In the genomic region with DNA sequence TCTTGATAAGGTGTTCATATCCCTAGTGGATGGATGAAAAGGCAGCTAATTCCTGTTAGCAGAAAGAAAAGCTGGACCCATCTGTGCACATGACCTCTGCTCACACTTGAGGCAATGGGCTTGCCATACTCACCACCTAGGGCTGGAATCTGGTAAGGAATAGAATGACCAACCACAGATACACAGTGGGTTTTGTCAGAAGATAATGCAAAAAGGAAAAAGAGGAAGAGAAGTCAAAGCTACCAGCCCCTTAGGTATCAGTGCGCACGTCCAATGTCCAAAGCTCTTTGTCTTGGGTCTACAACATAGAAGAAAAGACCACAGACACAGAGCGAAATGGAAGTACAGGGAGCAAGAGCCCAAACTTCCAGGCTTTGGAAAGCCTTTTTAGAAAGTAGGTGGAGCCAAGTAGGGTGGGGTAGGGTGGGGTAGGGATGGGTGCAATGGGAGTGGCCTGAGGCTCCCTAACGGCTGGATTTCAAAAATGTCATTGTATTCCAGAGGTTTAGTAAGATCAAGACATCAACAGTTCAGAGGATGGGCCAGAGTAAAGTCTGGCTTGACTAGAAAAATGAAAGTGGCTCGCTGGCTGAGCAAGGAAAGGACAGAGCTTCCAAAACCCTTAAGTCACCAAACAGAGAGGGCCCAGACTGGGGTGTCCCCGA, we compare ENCODE assay signal across 8 mouse cellular contexts. TPM values are rescaled to one million over a fixed set of nuclear protein-coding genes. Genes with fewer than 3 reads are reported as not detected.
DNase-seq lines count a peak whose midpoint lies in the region; ATAC-seq and TF ChIP-seq lines count a peak whose summit lies in the region.

No protein-coding gene starts in this region.

- no peak for ATAC-seq in megakaryocyte, adult 5-6 weeks (ENCODE audit: poor library complexity, severe bottlenecking)
- no peak for ATAC-seq in limb, embryonic 14.5 days (ENCODE audit: low FRiP score, low read depth)
- ATAC-seq in stomach, embryonic 16.5 days (ENCODE audit: insufficient read depth, low FRiP score): no peak

- DNase-seq in forebrain, embryonic 10.5 days (ENCODE audit: extremely low spot score, low spot score): no peak
- no peak for DNase-seq in limb, embryonic 14.5 days (ENCODE audit: low spot score)
- no peak for DNase-seq in left cerebral cortex, adult 11 months (ENCODE audit: low spot score)
- DNase-seq in embryo, embryonic 10.5 days (ENCODE audit: low spot score): no peak
- no peak for DNase-seq in ovary, adult 18-20 months (ENCODE audit: low spot score)

- no peaks in the 10 kb centered on the region for H3K27me3 ChIP-seq in megakaryocyte, embryonic 14.5 days (replicated peaks)
- H3K27me3 ChIP-seq in forebrain, embryonic 10.5 days (ENCODE audit: poor library complexity, severe bottlenecking): peaks cover 56% of the 10 kb centered on the region
- H3K27me3 ChIP-seq in limb, embryonic 14.5 days (ENCODE audit: control insufficient read depth, insufficient read depth, low read length): no peaks in the 10 kb centered on the region
- H3K27me3 ChIP-seq in stomach, embryonic 16.5 days (ENCODE audit: control insufficient read depth, insufficient read depth, low read length): no peaks in the 10 kb centered on the region

- peak overlapping the region; percentile 90 for H3K4me2 ChIP-seq in limb, embryonic 14.5 days (replicated peaks; ENCODE audit: low read depth, low read length, severe bottlenecking)
- peak overlapping the region; percentile 75 for H3K4me2 ChIP-seq in stomach, embryonic 16.5 days (ENCODE audit: low read depth, low read length)

- H3K9me3 ChIP-seq in megakaryocyte, embryonic 14.5 days: no peaks in the 10 kb centered on the region
- no peaks in the 10 kb centered on the region for H3K9me3 ChIP-seq in forebrain, embryonic 10.5 days
- no peaks in the 10 kb centered on the region for H3K9me3 ChIP-seq in limb, embryonic 14.5 days (ENCODE audit: control insufficient read depth, low read length)
- no peaks in the 10 kb centered on the region for H3K9me3 ChIP-seq in stomach, embryonic 16.5 days (replicated peaks; ENCODE audit: control insufficient read depth, low read length)

- 53% methylated on average over 6 of the region's 6 CpGs for WGBS in forebrain, embryonic 10.5 days
- WGBS in limb, embryonic 14.5 days: 49% methylated on average over 6 of the region's 6 CpGs
- WGBS in stomach, embryonic 16.5 days: 47% methylated on average over 6 of the region's 6 CpGs

- peaks cover 56% of the 10 kb centered on the region for H3K36me3 ChIP-seq in megakaryocyte, embryonic 14.5 days (replicated peaks; ENCODE audit: low read length)
- no peaks in the 10 kb centered on the region for H3K36me3 ChIP-seq in forebrain, embryonic 10.5 days (replicated peaks)
- peaks cover 14% of the 10 kb centered on the region for H3K36me3 ChIP-seq in limb, embryonic 14.5 days (ENCODE audit: control insufficient read depth, insufficient read depth, low read length)
- no peaks in the 10 kb centered on the region for H3K36me3 ChIP-seq in stomach, embryonic 16.5 days (ENCODE audit: control insufficient read depth, insufficient read depth, low read length)

- TF ChIP-seq POLR2A in limb, embryonic 14.5 days (IDR thresholded peaks at IDR 0.05; ENCODE audit: borderline replicate concordance, extremely low read depth, insufficient read depth, insufficient read length): no peak

- H3K9ac ChIP-seq in limb, embryonic 14.5 days (ENCODE audit: low read depth, low read length, severe bottlenecking): peak overlapping the region; percentile 83
- H3K9ac ChIP-seq in stomach, embryonic 16.5 days (ENCODE audit: low read length): peak overlapping the region; percentile 95

- H3K4me3 ChIP-seq in megakaryocyte, embryonic 14.5 days (replicated peaks): peak overlapping the region; percentile 99
- H3K4me3 ChIP-seq in forebrain, embryonic 10.5 days: peak overlapping the region; percentile 61
- H3K4me3 ChIP-seq in limb, embryonic 14.5 days (replicated peaks; ENCODE audit: low read length): peak overlapping the region; percentile 88
- peak overlapping the region; percentile 84 for H3K4me3 ChIP-seq in stomach, embryonic 16.5 days (replicated peaks; ENCODE audit: low read length)

- peaks cover 92% of the 10 kb centered on the region for H3K4me1 ChIP-seq in megakaryocyte, embryonic 14.5 days
- H3K4me1 ChIP-seq in forebrain, embryonic 10.5 days: peaks cover 53% of the 10 kb centered on the region
- H3K4me1 ChIP-seq in limb, embryonic 14.5 days (ENCODE audit: control insufficient read depth, insufficient read depth, low read length): peaks cover 48% of the 10 kb centered on the region
- peaks cover 41% of the 10 kb centered on the region for H3K4me1 ChIP-seq in stomach, embryonic 16.5 days (ENCODE audit: control insufficient read depth, insufficient read depth, low read length)

- H3K27ac ChIP-seq in forebrain, embryonic 10.5 days: peak overlapping the region; percentile 69; the same call in 1 of the 2 replicates
- H3K27ac ChIP-seq in limb, embryonic 14.5 days (replicated peaks; ENCODE audit: low read depth, low read length): peak overlapping the region; percentile 91
- H3K27ac ChIP-seq in stomach, embryonic 16.5 days (ENCODE audit: low read length): peak overlapping the region; percentile 96

RNA-seq across cellular contexts. Expression of a gene that starts 8.3 kb away (rescaled TPM):
- 607 and 1,158 TPM in 2 replicates for polyA plus RNA-seq in megakaryocyte, embryonic 14.5 days (2012; ENCODE audit: insufficient read depth, low replicate concordance)
- total RNA-seq in megakaryocyte, adult 5-6 weeks (2015): 1.5 and 1.9 TPM in 2 replicates
- total RNA-seq in megakaryocyte, adult 5-6 weeks (2017): 2.5 and 4.5 TPM in 2 replicates
- polyA plus RNA-seq in forebrain, embryonic 10.5 days (2016; fragmentation: Nextera tagmentation; extraction: Ambion mirVana): 11.6 and 11.8 TPM in 2 replicates
- 238 and 364 TPM in 2 replicates for polyA plus RNA-seq in limb, embryonic 14.5 days (2012; rRNA removed)
- polyA plus RNA-seq in limb, embryonic 14.5 days (2014; fragmentation: Nextera tagmentation; extraction: Ambion mirVana): 378 and 402 TPM in 2 replicates
- polyA plus RNA-seq in stomach, embryonic 16.5 days (2015; fragmentation: Nextera tagmentation; extraction: Ambion mirVana): 266 and 298 TPM in 2 replicates

RNA-seq across cellular contexts. Expression of a gene that starts 30.7 kb away (rescaled TPM):
- polyA plus RNA-seq in megakaryocyte, embryonic 14.5 days (2012; ENCODE audit: insufficient read depth, low replicate concordance): 0.83 and 1.6 TPM in 2 replicates
- total RNA-seq in megakaryocyte, adult 5-6 weeks (2015): 0.04 and 0.05 TPM in 2 replicates
- total RNA-seq in megakaryocyte, adult 5-6 weeks (2017): 0.04 and 0.18 TPM in 2 replicates
- 27.4 and 28.6 TPM in 2 replicates for polyA plus RNA-seq in forebrain, embryonic 10.5 days (2016; fragmentation: Nextera tagmentation; extraction: Ambion mirVana)
- polyA plus RNA-seq in limb, embryonic 14.5 days (2012; rRNA removed): 49.3 and 60.8 TPM in 2 replicates
- 26.7 and 33.1 TPM in 2 replicates for polyA plus RNA-seq in limb, embryonic 14.5 days (2014; fragmentation: Nextera tagmentation; extraction: Ambion mirVana)
- polyA plus RNA-seq in stomach, embryonic 16.5 days (2015; fragmentation: Nextera tagmentation; extraction: Ambion mirVana): 9.9 and 11.4 TPM in 2 replicates

RNA-seq across cellular contexts. Expression of a gene that starts 40.5 kb away (rescaled TPM):
- polyA plus RNA-seq in megakaryocyte, embryonic 14.5 days (2012; ENCODE audit: insufficient read depth, low replicate concordance): 8.4 and 26.0 TPM in 2 replicates
- total RNA-seq in megakaryocyte, adult 5-6 weeks (2015): 171 and 181 TPM in 2 replicates
- total RNA-seq in megakaryocyte, adult 5-6 weeks (2017): 164 and 167 TPM in 2 replicates
- 5.9 and 6.7 TPM in 2 replicates for polyA plus RNA-seq in forebrain, embryonic 10.5 days (2016; fragmentation: Nextera tagmentation; extraction: Ambion mirVana)
- polyA plus RNA-seq in limb, embryonic 14.5 days (2012; rRNA removed): 13.5 and 16.0 TPM in 2 replicates
- polyA plus RNA-seq in limb, embryonic 14.5 days (2014; fragmentation: Nextera tagmentation; extraction: Ambion mirVana): 12.9 and 14.4 TPM in 2 replicates
- polyA plus RNA-seq in stomach, embryonic 16.5 days (2015; fragmentation: Nextera tagmentation; extraction: Ambion mirVana): 33.1 and 38.4 TPM in 2 replicates

RNA-seq across cellular contexts. Expression of a gene that starts 46.6 kb away (rescaled TPM):
- polyA plus RNA-seq in megakaryocyte, embryonic 14.5 days (2012; ENCODE audit: insufficient read depth, low replicate concordance): 0.51 TPM in 1 of 2 replicates, not detected in the other
- total RNA-seq in megakaryocyte, adult 5-6 weeks (2015): not detected in 2 replicates
- total RNA-seq in megakaryocyte, adult 5-6 weeks (2017): not detected in 2 replicates
- polyA plus RNA-seq in forebrain, embryonic 10.5 days (2016; fragmentation: Nextera tagmentation; extraction: Ambion mirVana): 2.8 and 4.0 TPM in 2 replicates
- 27.0 and 35.0 TPM in 2 replicates for polyA plus RNA-seq in limb, embryonic 14.5 days (2012; rRNA removed)
- polyA plus RNA-seq in limb, embryonic 14.5 days (2014; fragmentation: Nextera tagmentation; extraction: Ambion mirVana): 52.7 and 70.4 TPM in 2 replicates
- polyA plus RNA-seq in stomach, embryonic 16.5 days (2015; fragmentation: Nextera tagmentation; extraction: Ambion mirVana): 144 and 197 TPM in 2 replicates

RNA-seq across cellular contexts. Expression of a gene that starts 51.4 kb away (rescaled TPM):
- 18.1 and 152 TPM in 2 replicates for polyA plus RNA-seq in megakaryocyte, embryonic 14.5 days (2012; ENCODE audit: insufficient read depth, low replicate concordance)
- 31.3 TPM in 2 replicates for total RNA-seq in megakaryocyte, adult 5-6 weeks (2015)
- total RNA-seq in megakaryocyte, adult 5-6 weeks (2017): 57.8 and 73.4 TPM in 2 replicates
- polyA plus RNA-seq in forebrain, embryonic 10.5 days (2016; fragmentation: Nextera tagmentation; extraction: Ambion mirVana): 172 and 174 TPM in 2 replicates
- 92.5 and 117 TPM in 2 replicates for polyA plus RNA-seq in limb, embryonic 14.5 days (2012; rRNA removed)
- polyA plus RNA-seq in limb, embryonic 14.5 days (2014; fragmentation: Nextera tagmentation; extraction: Ambion mirVana): 100 and 103 TPM in 2 replicates
- polyA plus RNA-seq in stomach, embryonic 16.5 days (2015; fragmentation: Nextera tagmentation; extraction: Ambion mirVana): 188 and 190 TPM in 2 replicates

Comparison
In these comparisons a context has a peak if more than half of its experiments do, and no peak if none do; other contexts are left out.
1. RNA of a gene that starts 8.3 kb away (polyA plus RNA-seq): 607 to 1,158 TPM in megakaryocyte, embryonic 14.5 days, 238 to 402 TPM in limb, embryonic 14.5 days and 266 to 298 TPM in stomach, embryonic 16.5 days; 11.6 to 11.8 TPM in forebrain, embryonic 10.5 days; every median in the first group is over 10 times any median in the second.
2. Peak in every context shown above with its lines, with median percentiles within 50 percentile points of each other: H3K4me3 ChIP-seq and H3K27ac ChIP-seq.